In genomic region chr14:52316441-52317225, GRCm38 (mm10) we compare ENCODE assay signal across 8 mouse cellular contexts. TPM values are rescaled to one million over a fixed set of nuclear protein-coding genes. Genes with fewer than 3 reads are reported as not detected.
A peak's percentile ranks its signal among the peaks of the same experiment; 100 is the strongest.
DNase-seq lines count a peak whose midpoint lies in the region; ATAC-seq and TF ChIP-seq lines count a peak whose summit lies in the region.

No protein-coding gene starts in this region.

- WGBS in embryonic facial prominence, embryonic 15.5 days: 9% methylated on average over 16 of the region's 16 CpGs
- 13% methylated on average over 16 of the region's 16 CpGs for WGBS in intestine, embryonic 16.5 days
- 17% methylated on average over 16 of the region's 16 CpGs for WGBS in lung, postnatal 0 days

- no peaks in the 10 kb centered on the region for H3K9me3 ChIP-seq in embryonic facial prominence, embryonic 15.5 days (replicated peaks)
- no peaks in the 10 kb centered on the region for H3K9me3 ChIP-seq in intestine, embryonic 16.5 days (ENCODE audit: control insufficient read depth, low read length)
- no peaks in the 10 kb centered on the region for H3K9me3 ChIP-seq in lung, postnatal 0 days (ENCODE audit: low read length)

- H3K9ac ChIP-seq in embryonic facial prominence, embryonic 15.5 days: peak overlapping the region; percentile 76; the same call in 1 of the 2 replicates
- peak overlapping the region; percentile 90 for H3K9ac ChIP-seq in intestine, embryonic 16.5 days (ENCODE audit: low read depth, low read length)
- H3K9ac ChIP-seq in lung, postnatal 0 days (replicated peaks; ENCODE audit: low read depth): peak overlapping the region; percentile 16; the same call in 1 of the 2 replicates

- H3K36me3 ChIP-seq in embryonic facial prominence, embryonic 15.5 days: peaks cover 30% of the 10 kb centered on the region
- peaks cover 23% of the 10 kb centered on the region for H3K36me3 ChIP-seq in intestine, embryonic 16.5 days (ENCODE audit: control insufficient read depth, insufficient read depth, low read length)
- no peaks in the 10 kb centered on the region for H3K36me3 ChIP-seq in lung, postnatal 0 days (ENCODE audit: insufficient read depth, low read length)

- peaks cover 30% of the 10 kb centered on the region for H3K4me1 ChIP-seq in embryonic facial prominence, embryonic 15.5 days
- H3K4me1 ChIP-seq in intestine, embryonic 16.5 days (ENCODE audit: control insufficient read depth, insufficient read depth, low read length): peaks cover 14% of the 10 kb centered on the region
- H3K4me1 ChIP-seq in lung, postnatal 0 days (ENCODE audit: insufficient read depth, low read depth, low read length): no peaks in the 10 kb centered on the region

- POLR2A ChIA-PET in Patski (lab: Charles Lee): interaction anchor here (0.5 to 1.0 kb wide), 2 partner anchors 12 to 215 kb away, joined by 3 to 11 read pairs; partner anchors contain the start of gene Mettl3

- CTCF ChIA-PET in Patski (lab: Charles Lee): interaction anchor here (1.1 to 1.2 kb wide), 2 partner anchors 10 to 11 kb away, joined by 4 to 5 read pairs; partner anchors contain the start of gene Mettl3

- no peak for TF ChIP-seq EP300 in lung, postnatal 0 days (IDR thresholded peaks at IDR 0.05)

- ATAC-seq in Patski: peak; percentile 13
- ATAC-seq in embryonic facial prominence, embryonic 15.5 days (ENCODE audit: insufficient number of reproducible peaks, low FRiP score, low TSS enrichment, low read depth): peak; percentile 55; the same call in 1 of the 2 replicates
- peak; percentile 75 for ATAC-seq in intestine, embryonic 16.5 days
- ATAC-seq in lung, postnatal 0 days: peak; percentile 34

- peak overlapping the region; percentile 72 for H3K4me2 ChIP-seq in embryonic facial prominence, embryonic 15.5 days (replicated peaks)
- H3K4me2 ChIP-seq in intestine, embryonic 16.5 days (ENCODE audit: low read depth, low read length): peak overlapping the region; percentile 84
- peak overlapping the region; percentile 89 for H3K4me2 ChIP-seq in lung, postnatal 0 days (replicated peaks; ENCODE audit: low read depth, low read length)

- no peak for TF ChIP-seq CTCF in Patski (IDR thresholded peaks at IDR 0.05)
- no peak for TF ChIP-seq CTCF in lung, postnatal 0 days (IDR thresholded peaks at IDR 0.05)

- H3K27me3 ChIP-seq in Patski: no peaks in the 10 kb centered on the region
- no peaks in the 10 kb centered on the region for H3K27me3 ChIP-seq in embryonic facial prominence, embryonic 15.5 days
- no peaks in the 10 kb centered on the region for H3K27me3 ChIP-seq in intestine, embryonic 16.5 days (replicated peaks; ENCODE audit: control insufficient read depth, insufficient read depth, low read length)
- no peaks in the 10 kb centered on the region for H3K27me3 ChIP-seq in lung, postnatal 0 days (replicated peaks; ENCODE audit: insufficient read depth, low read length)

- peak overlapping the region; percentile 82 for H3K4me3 ChIP-seq in embryonic facial prominence, embryonic 15.5 days (replicated peaks)
- H3K4me3 ChIP-seq in intestine, embryonic 16.5 days (ENCODE audit: low read length): peak overlapping the region; percentile 89
- peak overlapping the region; percentile 74 for H3K4me3 ChIP-seq in lung, postnatal 0 days (ENCODE audit: low read depth, low read length)

- peak overlapping the region; percentile 84 for H3K27ac ChIP-seq in embryonic facial prominence, embryonic 15.5 days (replicated peaks)
- peak overlapping the region; percentile 73 for H3K27ac ChIP-seq in intestine, embryonic 16.5 days (ENCODE audit: low read length)
- H3K27ac ChIP-seq in lung, postnatal 0 days (ENCODE audit: low read length): 0 out of 2 replicates have a peak overlapping the region, but pooled peaks have one; percentile 14

- DNase-seq in adrenal gland, postnatal 14 days: peak; percentile 36
- DNase-seq in adrenal gland, postnatal 10 days: no peak
- no peak for DNase-seq in Patski (ENCODE audit: low read depth, low spot score)
- DNase-seq in lung, postnatal 0 days (ENCODE audit: low spot score): peak; percentile 50
- DNase-seq in yolk sac, embryonic 10.5 days (ENCODE audit: low spot score): peak; percentile 82
- no peak for DNase-seq in left cerebral cortex, adult 9 months (ENCODE audit: low spot score in 2 of 2)

- in situ Hi-C loops in Patski (cut with MboI; ENCODE audit: low pct_unique_long_range_greater_than_20kb): no loop called here

RNA-seq across cellular contexts. Expression of gene Mettl3, which starts 11.7 kb away (rescaled TPM):
- total RNA-seq in adrenal gland, postnatal 14 days (2021): 31.4 and 41.7 TPM in 2 replicates
- total RNA-seq in adrenal gland, postnatal 10 days (2021): 10 to 100 TPM; 25.4 to 32.0 TPM
- polyA plus RNA-seq in Patski (2021): 28.7 TPM
- 42.1 and 44.2 TPM in 2 replicates for polyA plus RNA-seq in embryonic facial prominence, embryonic 15.5 days (2015; fragmentation: Nextera tagmentation; extraction: Ambion mirVana)
- 37.5 and 38.7 TPM in 2 replicates for polyA plus RNA-seq in intestine, embryonic 16.5 days (2015; fragmentation: Nextera tagmentation; extraction: Ambion mirVana)
- 19.6 and 19.9 TPM in 2 replicates for polyA plus RNA-seq in lung, postnatal 0 days (2015; fragmentation: Nextera tagmentation; extraction: Ambion mirVana)

RNA-seq across cellular contexts. Expression of gene Sall2, which starts 11.9 kb away (rescaled TPM):
- 7.3 and 9.6 TPM in 2 replicates for total RNA-seq in adrenal gland, postnatal 14 days (2021)
- 10 to 100 TPM in 1 of 2 experiments, 1 to 10 TPM in 1; 7.2 to 10.1 TPM for total RNA-seq in adrenal gland, postnatal 10 days (2021)
- polyA plus RNA-seq in Patski (2021): 16.8 TPM
- 15.0 and 16.0 TPM in 2 replicates for polyA plus RNA-seq in embryonic facial prominence, embryonic 15.5 days (2015; fragmentation: Nextera tagmentation; extraction: Ambion mirVana)
- 7.3 and 7.6 TPM in 2 replicates for polyA plus RNA-seq in intestine, embryonic 16.5 days (2015; fragmentation: Nextera tagmentation; extraction: Ambion mirVana)
- polyA plus RNA-seq in lung, postnatal 0 days (2015; fragmentation: Nextera tagmentation; extraction: Ambion mirVana): 3.8 and 4.1 TPM in 2 replicates

RNA-seq across cellular contexts. Expression of gene Rab2b, which starts 37.3 kb away (rescaled TPM):
- total RNA-seq in adrenal gland, postnatal 14 days (2021): 30.2 and 32.2 TPM in 2 replicates
- 10 to 100 TPM; 26.2 to 29.0 TPM for total RNA-seq in adrenal gland, postnatal 10 days (2021)
- polyA plus RNA-seq in Patski (2021): 20.5 TPM
- polyA plus RNA-seq in embryonic facial prominence, embryonic 15.5 days (2015; fragmentation: Nextera tagmentation; extraction: Ambion mirVana): 20.8 and 22.2 TPM in 2 replicates
- 13.2 and 13.8 TPM in 2 replicates for polyA plus RNA-seq in intestine, embryonic 16.5 days (2015; fragmentation: Nextera tagmentation; extraction: Ambion mirVana)
- polyA plus RNA-seq in lung, postnatal 0 days (2015; fragmentation: Nextera tagmentation; extraction: Ambion mirVana): 11.9 and 14.3 TPM in 2 replicates

RNA-seq across cellular contexts. Expression of gene Tox4, which starts 37.7 kb away (rescaled TPM):
- 42.7 and 46.9 TPM in 2 replicates for total RNA-seq in adrenal gland, postnatal 14 days (2021)
- 10 to 100 TPM; 41.7 to 52.8 TPM for total RNA-seq in adrenal gland, postnatal 10 days (2021)
- polyA plus RNA-seq in Patski (2021): 38.8 TPM
- polyA plus RNA-seq in embryonic facial prominence, embryonic 15.5 days (2015; fragmentation: Nextera tagmentation; extraction: Ambion mirVana): 42.8 and 43.2 TPM in 2 replicates
- 36.8 TPM in 2 replicates for polyA plus RNA-seq in intestine, embryonic 16.5 days (2015; fragmentation: Nextera tagmentation; extraction: Ambion mirVana)
- polyA plus RNA-seq in lung, postnatal 0 days (2015; fragmentation: Nextera tagmentation; extraction: Ambion mirVana): 22.7 and 23.7 TPM in 2 replicates

RNA-seq across cellular contexts. Expression of gene Olfr1513, which starts 39.6 kb away (rescaled TPM):
- not detected in 2 replicates for total RNA-seq in adrenal gland, postnatal 14 days (2021)
- total RNA-seq in adrenal gland, postnatal 10 days (2021): not detected
- not detected for polyA plus RNA-seq in Patski (2021)
- polyA plus RNA-seq in embryonic facial prominence, embryonic 15.5 days (2015; fragmentation: Nextera tagmentation; extraction: Ambion mirVana): 0.09 and 0.31 TPM in 2 replicates
- polyA plus RNA-seq in intestine, embryonic 16.5 days (2015; fragmentation: Nextera tagmentation; extraction: Ambion mirVana): not detected in 2 replicates
- polyA plus RNA-seq in lung, postnatal 0 days (2015; fragmentation: Nextera tagmentation; extraction: Ambion mirVana): not detected in 2 replicates

Comparison
In these comparisons a context has a peak if more than half of its experiments do, and no peak if none do; other contexts are left out.
1. DNase-seq: peak in adrenal gland, postnatal 14 days (single experiment), lung, postnatal 0 days (single experiment) and yolk sac, embryonic 10.5 days (single experiment); none in adrenal gland, postnatal 10 days (single experiment), Patski (single experiment) and left cerebral cortex, adult 9 months (0 of 2).
2. ATAC-seq: peak in every context shown above with its lines; median percentile 75 in intestine, embryonic 16.5 days; 55 in embryonic facial prominence, embryonic 15.5 days; 34 in lung, postnatal 0 days; 13 in Patski.
3. H3K27ac ChIP-seq: peak in every context shown above with its lines; median percentile 84 in embryonic facial prominence, embryonic 15.5 days; 73 in intestine, embryonic 16.5 days; 14 in lung, postnatal 0 days.
4. H3K9ac ChIP-seq: peak in every context shown above with its lines; median percentile 90 in intestine, embryonic 16.5 days; 76 in embryonic facial prominence, embryonic 15.5 days; 16 in lung, postnatal 0 days.
5. Peak in every context shown above with its lines, with median percentiles within 50 percentile points of each other: H3K4me2 ChIP-seq and H3K4me3 ChIP-seq.